Comparison of ENCODE assay signal across 21 mouse cellular contexts in genomic region chr2:112900747-112901146, GRCm38 (mm10).
DNase-seq lines count a peak whose midpoint lies in the region; ATAC-seq and TF ChIP-seq lines count a peak whose summit lies in the region.
"Had no signal": no experiment of that assay in that cellular context is flagged by ENCODE, and none has a peak within 500 bp of the region (broad histone marks: within the 10 kb centered on the region; RNA-seq: fewer than 3 reads in every experiment).

No protein-coding gene starts in this region.

- ATAC-seq in lung, embryonic 14.5 days (ENCODE audit: insufficient read depth), result peak; percentile 83
- ATAC-seq in lung, embryonic 16.5 days (ENCODE audit: low read depth), result peak; percentile 77
- ATAC-seq: forebrain, embryonic 14.5 days; forebrain, embryonic 16.5 days had no signal

- no peaks in the 10 kb centered on the region for H3K4me1 ChIP-seq in lung, embryonic 14.5 days (ENCODE audit: insufficient read depth)
- no peaks in the 10 kb centered on the region for H3K4me1 ChIP-seq in lung, embryonic 16.5 days (replicated peaks; ENCODE audit: control insufficient read depth, insufficient read depth, low read length)
- H3K4me1 ChIP-seq in lung, adult 2 months (ENCODE audit: control insufficient read depth, insufficient read depth, low read length), result no peaks in the 10 kb centered on the region
- H3K4me1 ChIP-seq: embryonic facial prominence, embryonic 13.5 days; embryonic facial prominence, embryonic 15.5 days; forebrain, embryonic 10.5 days; forebrain, embryonic 12.5 days had no signal

- 47% methylated on average over 5 of the region's 5 CpGs for WGBS in lung, embryonic 14.5 days
- 51% methylated on average over 5 of the region's 5 CpGs for WGBS in lung, embryonic 16.5 days
- 56% methylated on average over 5 of the region's 5 CpGs for WGBS in lung, adult 2 months

- H3K27me3 ChIP-seq in lung, embryonic 14.5 days (ENCODE audit: insufficient read depth, low read length), result no peaks in the 10 kb centered on the region
- H3K27me3 ChIP-seq in lung, embryonic 16.5 days (ENCODE audit: control insufficient read depth, insufficient read depth, low read depth, low read length), result no peaks in the 10 kb centered on the region
- H3K27me3 ChIP-seq: embryonic facial prominence, embryonic 13.5 days; embryonic facial prominence, embryonic 15.5 days; forebrain, embryonic 12.5 days had no signal

- H3K36me3 ChIP-seq in lung, embryonic 14.5 days (ENCODE audit: insufficient read depth), result no peaks in the 10 kb centered on the region
- H3K36me3 ChIP-seq in lung, embryonic 16.5 days (ENCODE audit: control insufficient read depth, insufficient read depth, low read length), result no peaks in the 10 kb centered on the region
- H3K36me3 ChIP-seq: embryonic facial prominence, embryonic 13.5 days; embryonic facial prominence, embryonic 15.5 days; forebrain, embryonic 10.5 days; forebrain, embryonic 12.5 days had no signal

- no peak for TF ChIP-seq CTCF in lung, embryonic 14.5 days (IDR thresholded peaks at IDR 0.05; ENCODE audit: low read depth)
- TF ChIP-seq CTCF in lung, adult 2 months (IDR thresholded peaks at IDR 0.05; ENCODE audit: insufficient read depth, low read length), result no peak

- TF ChIP-seq POLR2A in lung, adult 2 months (IDR thresholded peaks at IDR 0.05; ENCODE audit: borderline replicate concordance, extremely low read depth, low read depth, low read length), result no peak

- no peak overlapping the region for H3K27ac ChIP-seq in lung, embryonic 14.5 days (ENCODE audit: low read depth)
- no peak overlapping the region for H3K27ac ChIP-seq in lung, embryonic 16.5 days (ENCODE audit: low read length)
- H3K27ac ChIP-seq: embryonic facial prominence, embryonic 13.5 days; embryonic facial prominence, embryonic 15.5 days; forebrain, embryonic 10.5 days; forebrain, embryonic 12.5 days had no signal

- no peak overlapping the region for H3K4me2 ChIP-seq in lung, embryonic 14.5 days
- no peak overlapping the region for H3K4me2 ChIP-seq in lung, embryonic 16.5 days (ENCODE audit: low read depth, low read length)
- H3K4me2 ChIP-seq: embryonic facial prominence, embryonic 13.5 days; embryonic facial prominence, embryonic 15.5 days; forebrain, embryonic 12.5 days had no signal

- no peaks in the 10 kb centered on the region for H3K9me3 ChIP-seq in lung, embryonic 14.5 days (ENCODE audit: low read depth, low read length)
- no peaks in the 10 kb centered on the region for H3K9me3 ChIP-seq in lung, embryonic 16.5 days (ENCODE audit: control insufficient read depth, low read length)
- H3K9me3 ChIP-seq: embryonic facial prominence, embryonic 13.5 days; embryonic facial prominence, embryonic 15.5 days; forebrain, embryonic 10.5 days; forebrain, embryonic 12.5 days had no signal

- H3K9ac ChIP-seq in lung, embryonic 14.5 days, result no peak overlapping the region
- no peak overlapping the region for H3K9ac ChIP-seq in lung, embryonic 16.5 days (ENCODE audit: low read length)
- H3K9ac ChIP-seq: embryonic facial prominence, embryonic 13.5 days; embryonic facial prominence, embryonic 15.5 days; forebrain, embryonic 12.5 days had no signal

- H3K4me3 ChIP-seq in lung, embryonic 14.5 days (ENCODE audit: low read depth, low read length), result no peak overlapping the region
- no peak overlapping the region for H3K4me3 ChIP-seq in lung, embryonic 16.5 days (ENCODE audit: low read length)
- no peak overlapping the region for H3K4me3 ChIP-seq in lung, adult 2 months (replicated peaks; ENCODE audit: extremely low read depth, low read depth, low read length)
- H3K4me3 ChIP-seq: embryonic facial prominence, embryonic 13.5 days; embryonic facial prominence, embryonic 15.5 days; erythroblast, embryonic 14.5 days; forebrain, embryonic 10.5 days; forebrain, embryonic 12.5 days had no signal

- DNase-seq in lung, embryonic 14.5 days, result peak; percentile 63
- no peak for DNase-seq in lung, postnatal 4 days
- DNase-seq in lung, adult 2 months, result no peak
- DNase-seq: adrenal gland, adult 2 months; adrenal gland, postnatal 10 days; adrenal gland, postnatal 25 days; cerebellum, adult 11 months; cerebellum, adult 18-20 months; cerebellum, adult 8-10 months; cerebellum, adult 9-11 months; cerebellum, postnatal 14 days; cerebellum, postnatal 36 days; embryo, embryonic 11 days had no signal
